Mouse (Mus musculus): Measurements from ENCODE around the gene Armc10. TPM values are rescaled to one million over a fixed set of nuclear protein-coding genes. Genes with fewer than 3 reads are reported as not detected.
A peak's percentile ranks its signal among the peaks of the same experiment; 100 is the strongest.
"Not testable (repeated sequence)": the region's sequence is repeated elsewhere in the genome, so short reads cannot be mapped to it uniquely, and the experiment has no call there.

Gene Armc10
- polyA plus RNA-seq, 1 experiment from 2014 or later: 58.7 TPM

GRCm38 (mm10) chr5:21699555-21699954 is 53.9 kb downstream of the Armc10 start:
- H3K9ac ChIP-seq; H3K4me3 ChIP-seq (replicated peaks; ENCODE audit: low read length); H3K36me3 ChIP-seq (replicated peaks; ENCODE audit: control insufficient read depth, insufficient read depth); ATAC-seq (ENCODE audit: low FRiP score); H3K27ac ChIP-seq; H3K27me3 ChIP-seq (ENCODE audit: control insufficient read depth, insufficient read depth, low read length); DNase-seq (ENCODE audit: low spot score); H3K9me3 ChIP-seq (ENCODE audit: control insufficient read depth, low read length); H3K4me1 ChIP-seq (replicated peaks; ENCODE audit: control insufficient read depth, insufficient read depth, low read length): not testable (repeated sequence)
- H3K4me2 ChIP-seq (replicated peaks): peak overlapping the region; percentile 27; the same call in 1 of the 2 replicates
- WGBS: 87% methylated on average over 3 of the region's 3 CpGs

- peak overlapping the region; percentile 98; the same call in 1 of the 2 replicates for H3K27ac ChIP-seq
- H3K4me1 ChIP-seq (replicated peaks; ENCODE audit: control insufficient read depth, insufficient read depth, low read length): peaks cover 5% of the 10 kb centered on the region; the same call in 1 of the 2 replicates
- no peaks in the 10 kb centered on the region for H3K36me3 ChIP-seq (replicated peaks; ENCODE audit: control insufficient read depth, insufficient read depth)
- H3K27me3 ChIP-seq (ENCODE audit: control insufficient read depth, insufficient read depth, low read length): no peaks in the 10 kb centered on the region
- H3K9ac ChIP-seq: peak overlapping the region; percentile 85
- H3K9me3 ChIP-seq (ENCODE audit: control insufficient read depth, low read length): no peaks in the 10 kb centered on the region
- ATAC-seq (ENCODE audit: low FRiP score): no peak
- peak overlapping the region; percentile 68 for H3K4me3 ChIP-seq (replicated peaks; ENCODE audit: low read length)
- WGBS: 13% methylated on average over 10 of the region's 10 CpGs
- no peak for DNase-seq (ENCODE audit: low spot score)
- H3K4me2 ChIP-seq (replicated peaks): peak overlapping the region; percentile 62
Measured at GRCm38 (mm10) chr5:21700272-21700821, 54.7 kb downstream of the Armc10 start.

- peak overlapping the region; percentile 68 for H3K4me3 ChIP-seq (replicated peaks; ENCODE audit: low read length)
- peaks cover 5% of the 10 kb centered on the region; the same call in 1 of the 2 replicates for H3K4me1 ChIP-seq (replicated peaks; ENCODE audit: control insufficient read depth, insufficient read depth, low read length)
- no peaks in the 10 kb centered on the region for H3K9me3 ChIP-seq (ENCODE audit: control insufficient read depth, low read length)
- DNase-seq (ENCODE audit: low spot score) (peak; percentile 27), ATAC-seq (ENCODE audit: low FRiP score) (peak; percentile 79)
- H3K4me2 ChIP-seq (replicated peaks): peak overlapping the region; percentile 62
- under 1% methylated on average over 22 of the region's 22 CpGs for WGBS
- no peaks in the 10 kb centered on the region for H3K36me3 ChIP-seq (replicated peaks; ENCODE audit: control insufficient read depth, insufficient read depth)
- peak overlapping the region; percentile 85 for H3K9ac ChIP-seq
- H3K27ac ChIP-seq: peak overlapping the region; percentile 98
- no peaks in the 10 kb centered on the region for H3K27me3 ChIP-seq (ENCODE audit: control insufficient read depth, insufficient read depth, low read length)
Measured at GRCm38 (mm10) chr5:21700934-21701333, 55.3 kb downstream of the Armc10 start.

- peak within 1 kb of the TSS; percentile 68 for H3K4me3 ChIP-seq (replicated peaks; ENCODE audit: low read length)
Measured at GRCm38 (mm10) chr5:21701351-21702008, 55.9 kb downstream of the Armc10 start, which contains the start of gene Napepld. Gene Napepld (minus strand): TSS chr5:21701396.

GRCm38 (mm10) chr5:21702009-21702364 is 56.4 kb downstream of the Armc10 start:
- Histone ChIP-seq H3K27ac (peak overlapping the region; percentile 98), H3K9ac (peak overlapping the region; percentile 85), H3K4me1 (replicated peaks; ENCODE audit: control insufficient read depth, insufficient read depth, low read length) (peaks cover 5% of the 10 kb centered on the region; the same call in 1 of the 2 replicates), H3K27me3 (ENCODE audit: control insufficient read depth, insufficient read depth, low read length) (no peaks in the 10 kb centered on the region), H3K36me3 (replicated peaks; ENCODE audit: control insufficient read depth, insufficient read depth) (no peaks in the 10 kb centered on the region), H3K9me3 (ENCODE audit: control insufficient read depth, low read length) (no peaks in the 10 kb centered on the region), H3K4me2 (replicated peaks) (peak overlapping the region; percentile 62), H3K4me3 (replicated peaks; ENCODE audit: low read length) (peak overlapping the region; percentile 68)
- ATAC-seq (ENCODE audit: low FRiP score): no peak
- 48% methylated on average over 2 of the region's 2 CpGs for WGBS
- no peak for DNase-seq (ENCODE audit: low spot score)

More at GRCm38 (mm10) chr5:21701351-21702008, 55.9 kb downstream of the Armc10 start, which contains the start of gene Napepld:
- ATAC-seq (ENCODE audit: low FRiP score) (peak; percentile 99), DNase-seq (ENCODE audit: low spot score) (peak; percentile 98)
- H3K9ac ChIP-seq: peak within 1 kb of the TSS; percentile 85
- H3K36me3 ChIP-seq (replicated peaks; ENCODE audit: control insufficient read depth, insufficient read depth): no peaks in the 10 kb centered on the region
- no peaks in the 10 kb centered on the region for H3K9me3 ChIP-seq (ENCODE audit: control insufficient read depth, low read length)
- H3K4me2 ChIP-seq (replicated peaks): peak within 1 kb of the TSS; percentile 62
- peak within 1 kb of the TSS; percentile 98 for H3K27ac ChIP-seq
- peaks cover 5% of the 10 kb centered on the region; the same call in 1 of the 2 replicates for H3K4me1 ChIP-seq (replicated peaks; ENCODE audit: control insufficient read depth, insufficient read depth, low read length)
- WGBS: under 1% methylated on average over 56 of the region's 59 CpGs
- no peaks in the 10 kb centered on the region for H3K27me3 ChIP-seq (ENCODE audit: control insufficient read depth, insufficient read depth, low read length)

- DNase-seq (ENCODE audit: low spot score): no peak
- WGBS: 86% methylated on average over 6 of the region's 6 CpGs
Measured at GRCm38 (mm10) chr5:21702873-21703475, 57.4 kb downstream of the Armc10 start.

GRCm38 (mm10) chr5:21703708-21704107 is 58.1 kb downstream of the Armc10 start:
- H3K4me3 ChIP-seq (replicated peaks; ENCODE audit: low read length): no peak overlapping the region
- no peaks in the 10 kb centered on the region for H3K36me3 ChIP-seq (replicated peaks; ENCODE audit: control insufficient read depth, insufficient read depth)
- H3K27me3 ChIP-seq (ENCODE audit: control insufficient read depth, insufficient read depth, low read length): no peaks in the 10 kb centered on the region
- no peak overlapping the region for H3K27ac ChIP-seq
- no peaks in the 10 kb centered on the region for H3K9me3 ChIP-seq (ENCODE audit: control insufficient read depth, low read length)
- WGBS: 90% methylated on average over 3 of the region's 3 CpGs
- peaks cover 5% of the 10 kb centered on the region; the same call in 1 of the 2 replicates for H3K4me1 ChIP-seq (replicated peaks; ENCODE audit: control insufficient read depth, insufficient read depth, low read length)
- DNase-seq (ENCODE audit: low spot score) (no peak), ATAC-seq (ENCODE audit: low FRiP score) (no peak)
- H3K9ac ChIP-seq: no peak overlapping the region
- H3K4me2 ChIP-seq (replicated peaks): no peak overlapping the region

More at GRCm38 (mm10) chr5:21702873-21703475, 57.4 kb downstream of the Armc10 start:
- peaks cover 5% of the 10 kb centered on the region; the same call in 1 of the 2 replicates for H3K4me1 ChIP-seq (replicated peaks; ENCODE audit: control insufficient read depth, insufficient read depth, low read length)
- no peak overlapping the region for H3K4me3 ChIP-seq (replicated peaks; ENCODE audit: low read length)
- no peaks in the 10 kb centered on the region for H3K9me3 ChIP-seq (ENCODE audit: control insufficient read depth, low read length)
- H3K27me3 ChIP-seq (ENCODE audit: control insufficient read depth, insufficient read depth, low read length): no peaks in the 10 kb centered on the region
- H3K4me2 ChIP-seq (replicated peaks): no peak overlapping the region
- no peak for ATAC-seq (ENCODE audit: low FRiP score)
- no peak overlapping the region for H3K9ac ChIP-seq
- H3K27ac ChIP-seq: no peak overlapping the region
- no peaks in the 10 kb centered on the region for H3K36me3 ChIP-seq (replicated peaks; ENCODE audit: control insufficient read depth, insufficient read depth)

GRCm38 (mm10) chr5:21706546-21706945 is 60.9 kb downstream of the Armc10 start:
- 93% methylated on average over 4 of the region's 4 CpGs for WGBS
- no peak for ATAC-seq (ENCODE audit: low FRiP score)
- Histone ChIP-seq H3K4me1 (replicated peaks; ENCODE audit: control insufficient read depth, insufficient read depth, low read length) (no peaks in the 10 kb centered on the region), H3K27ac (no peak overlapping the region), H3K36me3 (replicated peaks; ENCODE audit: control insufficient read depth, insufficient read depth) (no peaks in the 10 kb centered on the region), H3K9ac (no peak overlapping the region), H3K4me2 (replicated peaks) (no peak overlapping the region), H3K27me3 (ENCODE audit: control insufficient read depth, insufficient read depth, low read length) (no peaks in the 10 kb centered on the region), H3K4me3 (replicated peaks; ENCODE audit: low read length) (no peak overlapping the region), H3K9me3 (ENCODE audit: control insufficient read depth, low read length) (no peaks in the 10 kb centered on the region)
- no peak for DNase-seq (ENCODE audit: low spot score)

- not testable (repeated sequence) for DNase-seq (ENCODE audit: low spot score); H3K27me3 ChIP-seq (ENCODE audit: control insufficient read depth, insufficient read depth, low read length); H3K27ac ChIP-seq; H3K36me3 ChIP-seq (replicated peaks; ENCODE audit: control insufficient read depth, insufficient read depth); H3K4me2 ChIP-seq (replicated peaks); H3K4me3 ChIP-seq (replicated peaks; ENCODE audit: low read length); H3K4me1 ChIP-seq (replicated peaks; ENCODE audit: control insufficient read depth, insufficient read depth, low read length); H3K9ac ChIP-seq; ATAC-seq (ENCODE audit: low FRiP score); H3K9me3 ChIP-seq (ENCODE audit: control insufficient read depth, low read length)
- WGBS: 90% methylated on average over 8 of the region's 8 CpGs
Measured at GRCm38 (mm10) chr5:21708011-21708410, 62.4 kb downstream of the Armc10 start.

All from hindbrain, embryonic 14.5 days (tissue).